Mouse (Mus musculus) MEL (cell line): ENCODE results near the gene Hoxc10. TPM values are rescaled to one million over a fixed set of nuclear protein-coding genes. Genes with fewer than 3 reads are reported as not detected.
A peak's percentile ranks its signal among the peaks of the same experiment; 100 is the strongest.

Experiments used
- DNase-seq: peaks from one replicate; pipeline ENCODE4 v3.0.0; 2011; ENCODE audit warnings: low read depth, low spot score
- H3K27ac ChIP-seq: 2 replicates; pipeline ENCODE4 v1.5.1; 2012; ENCODE audit warnings: low read depth, mild to moderate bottlenecking, control low read depth, low read length, moderate library complexity; ENCODE audit not compliant: control insufficient read depth
- H3K27me3 ChIP-seq, 2 experiments: fragments of 150-350 bp in 1 of 2; sonication (generic) in 1 of 2; 2 replicates each; pipeline ENCODE4 v1.6.1; 2012; ENCODE audit warnings: low read length in 2 of 2, mild to moderate bottlenecking in 2 of 2, improper control_type of control experiment in 1 of 2, moderate library complexity in 1 of 2; ENCODE audit not compliant: insufficient read depth in 2 of 2, control insufficient read depth in 1 of 2
- H3K36me3 ChIP-seq, 2 experiments: 2 replicates each; pipeline ENCODE4 v1.6.1; 2012 to 2014; ENCODE audit warnings: low read length in 2 of 2, improper control_type of control experiment in 1 of 2, inconsistent platforms in 1 of 2, mild to moderate bottlenecking in 1 of 2; ENCODE audit not compliant: insufficient read depth in 2 of 2, control insufficient read depth in 1 of 2
- H3K4me1 ChIP-seq, 2 experiments: fragments of 150-350 bp in 1 of 2; sonication (generic) in 1 of 2; 2 replicates each; pipeline ENCODE4 v1.6.1; 2012; ENCODE audit warnings: low read length in 2 of 2, improper control_type of control experiment in 1 of 2, mild to moderate bottlenecking in 1 of 2; ENCODE audit not compliant: insufficient read depth in 2 of 2, control insufficient read depth in 1 of 2
- H3K4me3 ChIP-seq, 2 experiments: fragments of 150-350 bp in 1 of 2; sonication (generic) in 1 of 2; 2 replicates each; pipeline ENCODE4 v1.5.1; 2012; ENCODE audit warnings: low read depth in 2 of 2, low read length in 2 of 2, mild to moderate bottlenecking in 2 of 2, moderate library complexity in 2 of 2, control low read depth in 1 of 2, improper control_type of control experiment in 1 of 2; ENCODE audit not compliant: control insufficient read depth in 1 of 2, insufficient read depth in 1 of 2
- H3K79me2 ChIP-seq: 2 replicates; pipeline ENCODE4 v1.6.1; 2012; ENCODE audit warnings: mild to moderate bottlenecking, low read length, moderate library complexity; ENCODE audit not compliant: control insufficient read depth, poor library complexity, insufficient read depth
- H3K9ac ChIP-seq: 2 replicates; pipeline ENCODE4 v1.6.1; 2012; ENCODE audit warnings: low read depth, mild to moderate bottlenecking, control low read depth, low read length, moderate library complexity; ENCODE audit not compliant: control insufficient read depth, poor library complexity, severe bottlenecking
- H3K9me3 ChIP-seq: fragments of 150-350 bp; sonication (generic); replicated peaks from 2 replicates; pipeline ENCODE4 v1.6.1; 2012; ENCODE audit warnings: mild to moderate bottlenecking, low read length, improper control_type of control experiment, moderate library complexity; ENCODE audit not compliant: insufficient read depth
- BHLHE40 ChIP-seq: IDR thresholded peaks from 2 replicates; pipeline ENCODE4 v1.6.1; 2012; ENCODE audit warnings: low read depth, mild to moderate bottlenecking, inconsistent platforms, low read length, improper control_type of control experiment, borderline replicate concordance
- CHD1 ChIP-seq: IDR thresholded peaks from 2 replicates; pipeline ENCODE4 v1.6.1; 2012; ENCODE audit warnings: low read depth, mild to moderate bottlenecking, inconsistent platforms, low read length, improper control_type of control experiment
- CHD2 ChIP-seq: IDR thresholded peaks from 2 replicates; pipeline ENCODE4 v1.6.1; 2011; ENCODE audit warnings: low read length, improper control_type of control experiment
- CTCF ChIP-seq, 3 experiments: IDR thresholded peaks in 2 of 3; conservative IDR thresholded peaks in 1 of 3; 2 replicates each; pipeline ENCODE4 v1.5.1; 2011 to 2012; ENCODE audit warnings: low read length in 3 of 3, low read depth in 2 of 3, mild to moderate bottlenecking in 2 of 3, improper control_type of control experiment in 1 of 3, inconsistent platforms in 1 of 3, mixed read lengths in 1 of 3, moderate library complexity in 1 of 3; ENCODE audit not compliant: control insufficient read depth in 1 of 3, insufficient read depth in 1 of 3, poor library complexity in 1 of 3, severe bottlenecking in 1 of 3
- ELF1 ChIP-seq: IDR thresholded peaks from 2 replicates; pipeline ENCODE4 v1.6.1; 2014; ENCODE audit warnings: low read depth, mild to moderate bottlenecking, inconsistent platforms, low read length, improper control_type of control experiment, moderate library complexity
- EP300 ChIP-seq, 2 experiments: IDR thresholded peaks; 2 replicates each; pipeline ENCODE4 v1.6.1; 2011; ENCODE audit warnings: improper control_type of control experiment in 2 of 2, low read length in 2 of 2, low read depth in 1 of 2, mild to moderate bottlenecking in 1 of 2
- ETS1 ChIP-seq: IDR thresholded peaks from 2 replicates; pipeline ENCODE4 v1.6.1; 2012; ENCODE audit warnings: low read depth, mild to moderate bottlenecking, inconsistent platforms, low read length, improper control_type of control experiment, moderate library complexity
- GABPA ChIP-seq: IDR thresholded peaks from 2 replicates; pipeline ENCODE4 v1.6.1; 2012; ENCODE audit warnings: low read depth, mild to moderate bottlenecking, inconsistent platforms, low read length, improper control_type of control experiment, moderate library complexity
- GATA1 ChIP-seq: IDR thresholded peaks from 2 replicates; pipeline ENCODE4 v1.6.1; 2011; ENCODE audit warnings: low read depth, low read length, improper control_type of control experiment
- HCFC1 ChIP-seq: IDR thresholded peaks from 2 replicates; pipeline ENCODE4 v1.6.1; 2012; ENCODE audit warnings: low read depth, mild to moderate bottlenecking, inconsistent platforms, low read length, improper control_type of control experiment, moderate library complexity
- JUND ChIP-seq: IDR thresholded peaks from 2 replicates; pipeline ENCODE4 v1.6.1; 2011; ENCODE audit warnings: low read depth, mild to moderate bottlenecking, improper control_type of control experiment, low read length
- KAT2A ChIP-seq: conservative IDR thresholded peaks from 2 replicates; pipeline ENCODE4 v1.6.1; 2012; ENCODE audit warnings: low read depth, low read length, improper control_type of control experiment, inconsistent platforms
- MAFK ChIP-seq: IDR thresholded peaks from 2 replicates; pipeline ENCODE4 v1.6.1; 2011; ENCODE audit warnings: low read depth, mild to moderate bottlenecking, low read length, improper control_type of control experiment, borderline replicate concordance
- MAX ChIP-seq: IDR thresholded peaks from 2 replicates; pipeline ENCODE4 v1.6.1; 2011; ENCODE audit warnings: low read length, improper control_type of control experiment
- MAZ ChIP-seq: IDR thresholded peaks from 2 replicates; pipeline ENCODE4 v1.6.1; 2012; ENCODE audit warnings: low read depth, mild to moderate bottlenecking, inconsistent platforms, low read length, improper control_type of control experiment
- MEF2A ChIP-seq: IDR thresholded peaks from 2 replicates; pipeline ENCODE4 v1.6.1; 2014; ENCODE audit warnings: low read depth, mild to moderate bottlenecking, inconsistent platforms, low read length, improper control_type of control experiment; ENCODE audit not compliant: poor library complexity, insufficient replicate concordance, severe bottlenecking; ENCODE audit errors: extremely low read depth
- MXI1 ChIP-seq: IDR thresholded peaks from 2 replicates; pipeline ENCODE4 v1.6.1; 2011; ENCODE audit warnings: mild to moderate bottlenecking, low read depth, low read length, improper control_type of control experiment
- MYB ChIP-seq: IDR thresholded peaks from 2 replicates; pipeline ENCODE4 v1.6.1; 2011; ENCODE audit warnings: mild to moderate bottlenecking, low read depth, low read length, improper control_type of control experiment
- MYC ChIP-seq: IDR thresholded peaks from 2 replicates; pipeline ENCODE4 v1.6.1; 2011; ENCODE audit warnings: low read depth, mild to moderate bottlenecking, low read length, improper control_type of control experiment, moderate library complexity
- NELFE ChIP-seq: IDR thresholded peaks from 2 replicates; pipeline ENCODE4 v1.6.1; 2011; ENCODE audit warnings: low read depth, low read length, improper control_type of control experiment
- NRF1 ChIP-seq: IDR thresholded peaks from 2 replicates; pipeline ENCODE4 v1.6.1; 2014; ENCODE audit warnings: low read depth, mild to moderate bottlenecking, inconsistent platforms, low read length, improper control_type of control experiment, moderate library complexity; ENCODE audit not compliant: poor library complexity, insufficient read depth, severe bottlenecking
- POLR2A ChIP-seq, 2 experiments: IDR thresholded peaks; 2 replicates each; pipeline ENCODE4 v1.6.1; 2011 to 2012; ENCODE audit warnings: low read length in 2 of 2, mild to moderate bottlenecking in 2 of 2, control low read depth in 1 of 2, improper control_type of control experiment in 1 of 2, low read depth in 1 of 2, moderate library complexity in 1 of 2; ENCODE audit not compliant: control insufficient read depth in 1 of 2, insufficient read depth in 1 of 2, poor library complexity in 1 of 2
- POLR2AphosphoS2 ChIP-seq: IDR thresholded peaks from 2 replicates; pipeline ENCODE4 v1.6.1; 2011; ENCODE audit warnings: low read length, improper control_type of control experiment
- POLR2AphosphoS5 ChIP-seq: IDR thresholded peaks from 2 replicates; pipeline ENCODE4 v1.6.1; 2012; ENCODE audit warnings: low read depth, borderline replicate concordance, mild to moderate bottlenecking, inconsistent platforms, low read length, moderate library complexity, mixed read lengths
- RAD21 ChIP-seq: IDR thresholded peaks from 2 replicates; pipeline ENCODE4 v1.6.1; 2011; ENCODE audit warnings: mild to moderate bottlenecking, low read depth, low read length, improper control_type of control experiment
- SIN3A ChIP-seq: IDR thresholded peaks from 2 replicates; pipeline ENCODE4 v1.6.1; 2012; ENCODE audit warnings: low read length, improper control_type of control experiment, inconsistent platforms
- SMC3 ChIP-seq: IDR thresholded peaks from 2 replicates; pipeline ENCODE4 v1.6.1; 2011; ENCODE audit warnings: low read depth, low read length, improper control_type of control experiment
- TAL1 ChIP-seq: IDR thresholded peaks from 2 replicates; pipeline ENCODE4 v1.6.1; 2012; ENCODE audit warnings: mild to moderate bottlenecking, inconsistent platforms, low read length, moderate library complexity, mixed read lengths
- TBP ChIP-seq: IDR thresholded peaks from 2 replicates; pipeline ENCODE4 v1.8.0; 2011; ENCODE audit warnings: low read depth, low read length, improper control_type of control experiment
- TCF12 ChIP-seq: IDR thresholded peaks from 2 replicates; pipeline ENCODE4 v1.6.1; 2014; ENCODE audit warnings: low read depth, mild to moderate bottlenecking, inconsistent platforms, low read length, improper control_type of control experiment, moderate library complexity
- UBTF ChIP-seq: IDR thresholded peaks from 2 replicates; pipeline ENCODE4 v1.6.1; 2012; ENCODE audit warnings: low read depth, mild to moderate bottlenecking, inconsistent platforms, low read length, improper control_type of control experiment, moderate library complexity, borderline replicate concordance; ENCODE audit not compliant: insufficient read depth
- USF1 ChIP-seq: IDR thresholded peaks from 2 replicates; pipeline ENCODE4 v1.6.1; 2014; ENCODE audit warnings: low read depth, mild to moderate bottlenecking, inconsistent platforms, low read length, improper control_type of control experiment, moderate library complexity
- USF2 ChIP-seq, 2 experiments: IDR thresholded peaks; 2 replicates each; pipeline ENCODE4 v1.6.1; 2011 to 2012; ENCODE audit warnings: improper control_type of control experiment in 2 of 2, low read length in 2 of 2, borderline replicate concordance in 1 of 2, inconsistent platforms in 1 of 2, low read depth in 1 of 2, mild to moderate bottlenecking in 1 of 2; ENCODE audit not compliant: insufficient read depth in 1 of 2
- ZC3H11A ChIP-seq: IDR thresholded peaks from 2 replicates; pipeline ENCODE4 v1.6.1; 2012; ENCODE audit warnings: low read depth, mild to moderate bottlenecking, inconsistent platforms, low read length, improper control_type of control experiment
- ZKSCAN1 ChIP-seq: IDR thresholded peaks from 2 replicates; pipeline ENCODE4 v1.6.1; 2012; ENCODE audit warnings: low read depth, mild to moderate bottlenecking, inconsistent platforms, low read length, improper control_type of control experiment, moderate library complexity
- ZMIZ1 ChIP-seq: IDR thresholded peaks from 2 replicates; pipeline ENCODE4 v1.6.1; 2012; ENCODE audit warnings: low read depth, mild to moderate bottlenecking, inconsistent platforms, low read length, improper control_type of control experiment, moderate library complexity
- ZNF384 ChIP-seq: IDR thresholded peaks from 2 replicates; pipeline ENCODE4 v1.6.1; 2012; ENCODE audit warnings: low read depth, mild to moderate bottlenecking, inconsistent platforms, low read length, improper control_type of control experiment
- polyA plus RNA-seq, 2 experiments: library from polyadenylated mRNA; stranded (reverse) in 1 of 2; unstranded in 1 of 2; fragments of >175 nt in 1 of 2; fragments of >200 nt in 1 of 2; gene quantifications; 2 replicates each; pipeline versions ENCODE4 v1.2.1 to v1.2.4; 2012; ENCODE audit warnings: low replicate concordance in 2 of 2, low read depth in 1 of 2; ENCODE audit not compliant: insufficient read length in 2 of 2, insufficient read depth in 1 of 2, missing spikeins in 1 of 2
- total RNA-seq: library from RNA; depleted of rRNA; stranded (reverse); fragments of 300-350 nt; gene quantifications from 2 replicates; pipeline ENCODE4 v1.2.3, GENCODE M21; 2012

Gene Hoxc10
- total and polyA plus RNA-seq, 3 experiments, result 6.8 to 24.8 TPM; not detected in 1

GRCm38 (mm10) chr15:103000501-103000901 is 33.9 kb downstream of the Hoxc10 start:
- H3K27me3 ChIP-seq, result no peaks in the 10 kb centered on the region
- peak; percentile 79 for DNase-seq
- H3K9me3 ChIP-seq, result no peaks in the 10 kb centered on the region
- H3K79me2 ChIP-seq, result peaks cover 27% of the 10 kb centered on the region
- peak overlapping the region; percentile 98 for H3K9ac ChIP-seq
- H3K4me3 ChIP-seq, result peak overlapping the region; percentile 60 to 68
- H3K4me1 ChIP-seq, result peaks cover 15 to 34% of the 10 kb centered on the region in 2 experiments
- peaks cover 0 to 31% of the 10 kb centered on the region in 2 experiments; a peak in 2 of 4 replicates for H3K36me3 ChIP-seq
- H3K27ac ChIP-seq, result peak overlapping the region; percentile 99
- no peak; the same call in 1 of the 2 replicates for TF ChIP-seq RAD21
- TF ChIP-seq JUND, result no peak
- no peak for TF ChIP-seq MYC
- no peak for TF ChIP-seq USF1
- no peak for TF ChIP-seq CHD1
- peak; percentile 35; the same call in 1 of the 2 replicates for TF ChIP-seq NELFE
- TF ChIP-seq UBTF, result peak; percentile 88; the same call in 1 of the 2 replicates
- peak; percentile 6; the same call in 1 of the 2 replicates for TF ChIP-seq HCFC1
- no peak for TF ChIP-seq CHD2
- peak; percentile 11 to 20; a peak in 1 of 4 replicates for TF ChIP-seq EP300 (IDR thresholded peaks at IDR 0.05; ENCODE audit: low read depth in 1 of 2, low read length in 2 of 2)
- TF ChIP-seq ELF1, result peak; percentile 6; the same call in 1 of the 2 replicates
- TF ChIP-seq POLR2A (IDR thresholded peaks at IDR 0.05; ENCODE audit: control insufficient read depth in 1 of 2, insufficient read depth in 1 of 2, low read depth in 1 of 2, low read length in 2 of 2, poor library complexity in 1 of 2), result peak in 1 of 2 experiments; percentile 40; a peak in 2 of 4 replicates
- no peak for TF ChIP-seq ZMIZ1
- TF ChIP-seq ZNF384, result no peak
- TF ChIP-seq MEF2A, result no peak
- no peak; the same call in 1 of the 2 replicates for TF ChIP-seq TCF12
- TF ChIP-seq USF2 (IDR thresholded peaks at IDR 0.05; ENCODE audit: borderline replicate concordance in 1 of 2, insufficient read depth in 1 of 2, low read depth in 1 of 2, low read length in 2 of 2), result no peak
- TF ChIP-seq ETS1, result no peak
- TF ChIP-seq MAX, result no peak
- no peak for TF ChIP-seq TBP
- no peak for TF ChIP-seq SMC3
- no peak for TF ChIP-seq POLR2AphosphoS5
- TF ChIP-seq MAFK, result no peak
- TF ChIP-seq BHLHE40, result no peak
- 0 out of 2 replicates have a peak, but pooled peaks have one; percentile 3 for TF ChIP-seq ZC3H11A
- TF ChIP-seq MAZ, result no peak
- no peak for TF ChIP-seq CTCF (IDR thresholded peaks at IDR 0.05 in 2 of 3, conservative IDR thresholded peaks at IDR 0.05 in 1 of 3; ENCODE audit: control insufficient read depth in 1 of 3, insufficient read depth in 1 of 3, low read depth in 2 of 3, low read length in 3 of 3, poor library complexity in 1 of 3, severe bottlenecking in 1 of 3)
- no peak for TF ChIP-seq GABPA
- no peak for TF ChIP-seq POLR2AphosphoS2
- TF ChIP-seq MYB, result peak; percentile 29; the same call in 1 of the 2 replicates
- 0 out of 2 replicates have a peak, but pooled peaks have one; percentile 22 for TF ChIP-seq KAT2A
- TF ChIP-seq GATA1, result no peak
- no peak; the same call in 1 of the 2 replicates for TF ChIP-seq MXI1
- TF ChIP-seq NRF1, result no peak
- TF ChIP-seq TAL1, result no peak
- 0 out of 2 replicates have a peak, but pooled peaks have one; percentile 19 for TF ChIP-seq ZKSCAN1
- TF ChIP-seq SIN3A, result no peak
